8 mouse cellular contexts compared by ENCODE assay signal in the genomic region with DNA sequence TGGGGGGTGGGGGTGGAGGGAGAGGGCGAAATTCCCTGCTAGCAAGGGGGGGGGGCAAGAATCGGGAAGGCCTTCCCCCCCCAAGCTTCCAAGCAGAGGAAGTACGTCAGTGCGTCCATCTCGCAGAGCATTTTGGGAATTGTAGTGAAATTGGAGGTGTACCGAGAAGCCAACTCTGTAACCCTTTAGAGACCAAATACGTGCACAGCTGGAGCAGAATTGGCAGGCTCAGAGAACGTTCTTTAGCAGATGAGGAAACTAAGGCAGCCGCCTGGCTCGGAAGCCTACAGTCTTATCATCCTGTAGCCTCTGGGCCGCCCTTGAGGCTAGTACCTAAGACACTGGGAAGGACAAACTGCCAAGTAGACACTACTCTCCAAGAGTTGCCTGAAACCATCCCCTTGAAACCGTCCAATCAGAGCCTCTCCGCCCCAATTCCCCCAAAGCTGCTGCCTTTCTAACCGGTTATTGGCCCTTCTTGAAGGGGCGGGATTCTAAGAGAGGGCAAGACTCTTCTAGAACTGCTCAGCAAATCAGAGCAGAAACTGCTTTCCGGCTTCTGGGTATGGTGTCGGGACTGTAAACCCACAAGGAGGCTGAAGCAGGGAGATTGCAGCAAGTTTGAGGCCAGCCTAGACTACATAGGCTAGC. TPM values are rescaled to one million over a fixed set of nuclear protein-coding genes. Genes with fewer than 3 reads are reported as not detected.
A peak's percentile ranks its signal among the peaks of the same experiment; 100 is the strongest.
DNase-seq lines count a peak whose midpoint lies in the region; ATAC-seq and TF ChIP-seq lines count a peak whose summit lies in the region.

No protein-coding gene starts in this region.

- H3K4me2 ChIP-seq in CH12.LX (ENCODE audit: insufficient read depth, low read depth, poor library complexity, severe bottlenecking), result peak overlapping the region; percentile 64
- peak overlapping the region; percentile 75 for H3K4me2 ChIP-seq in heart, embryonic 11.5 days
- peak overlapping the region; percentile 64 for H3K4me2 ChIP-seq in kidney, embryonic 15.5 days
- H3K4me2 ChIP-seq in liver, embryonic 11.5 days, result peak overlapping the region; percentile 99
- H3K4me2 ChIP-seq in stomach, postnatal 0 days (replicated peaks; ENCODE audit: low read depth), result peak overlapping the region; percentile 76

- no peaks in the 10 kb centered on the region for H3K27me3 ChIP-seq in CH12.LX (replicated peaks)
- H3K27me3 ChIP-seq in heart, embryonic 11.5 days (ENCODE audit: control insufficient read depth, insufficient read depth, low read length), result no peaks in the 10 kb centered on the region
- no peaks in the 10 kb centered on the region for H3K27me3 ChIP-seq in kidney, embryonic 15.5 days
- H3K27me3 ChIP-seq in liver, embryonic 11.5 days (replicated peaks; ENCODE audit: control insufficient read depth, insufficient read depth, low read length), result no peaks in the 10 kb centered on the region
- H3K27me3 ChIP-seq in stomach, postnatal 0 days (ENCODE audit: control insufficient read depth, insufficient read depth, low read length), result no peaks in the 10 kb centered on the region

- H3K27ac ChIP-seq in CH12.LX (ENCODE audit: insufficient read depth, low read depth), result peak overlapping the region; percentile 46
- H3K27ac ChIP-seq in heart, embryonic 11.5 days (ENCODE audit: low read depth, low read length), result peak overlapping the region; percentile 66
- H3K27ac ChIP-seq in kidney, embryonic 15.5 days, result peak overlapping the region; percentile 84
- H3K27ac ChIP-seq in liver, embryonic 11.5 days (ENCODE audit: low read depth, low read length), result peak overlapping the region; percentile 86
- H3K27ac ChIP-seq in stomach, postnatal 0 days (replicated peaks), result peak overlapping the region; percentile 86

- peak overlapping the region; percentile 73 for H3K9ac ChIP-seq in CH12.LX (ENCODE audit: insufficient read depth, low read depth)
- peak overlapping the region; percentile 80 for H3K9ac ChIP-seq in heart, embryonic 11.5 days (ENCODE audit: low read depth, low read length)
- peak overlapping the region; percentile 48 for H3K9ac ChIP-seq in kidney, embryonic 15.5 days
- peak overlapping the region; percentile 56 for H3K9ac ChIP-seq in liver, embryonic 11.5 days (ENCODE audit: low read depth, low read length)
- peak overlapping the region; percentile 69 for H3K9ac ChIP-seq in stomach, postnatal 0 days (ENCODE audit: low read length)

- H3K4me3 ChIP-seq in CH12.LX (replicated peaks in 1 of 3; ENCODE audit: low read depth in 2 of 3, low read length in 2 of 3, poor library complexity in 1 of 3), result peak overlapping the region; percentile 40 to 62 (median 49)
- peak overlapping the region; percentile 38 for H3K4me3 ChIP-seq in heart, embryonic 11.5 days (ENCODE audit: low read depth, low read length)
- peak overlapping the region; percentile 38 for H3K4me3 ChIP-seq in kidney, embryonic 15.5 days (replicated peaks)
- peak overlapping the region; percentile 42 for H3K4me3 ChIP-seq in liver, embryonic 11.5 days (ENCODE audit: low read depth, low read length)
- peak overlapping the region; percentile 45 for H3K4me3 ChIP-seq in stomach, postnatal 0 days (ENCODE audit: low read depth, low read length)

- no peak for TF ChIP-seq RAD21 in CH12.LX (IDR thresholded peaks at IDR 0.05; ENCODE audit: low read depth, low read length)

- peaks cover 8 to 31% of the 10 kb centered on the region in 2 experiments for H3K36me3 ChIP-seq in CH12.LX (replicated peaks in 1 of 2; ENCODE audit: control insufficient read depth in 1 of 2, insufficient read depth in 1 of 2, low read length in 1 of 2)
- H3K36me3 ChIP-seq in heart, embryonic 11.5 days (ENCODE audit: control insufficient read depth, insufficient read depth, low read length), result peaks cover 10% of the 10 kb centered on the region; the same call in 1 of the 2 replicates
- H3K36me3 ChIP-seq in kidney, embryonic 15.5 days, result peaks cover 26% of the 10 kb centered on the region
- peaks cover 11% of the 10 kb centered on the region for H3K36me3 ChIP-seq in liver, embryonic 11.5 days (ENCODE audit: control insufficient read depth, insufficient read depth, low read length)
- H3K36me3 ChIP-seq in stomach, postnatal 0 days (ENCODE audit: control insufficient read depth, insufficient read depth, low read length), result no peaks in the 10 kb centered on the region

- TF ChIP-seq POLR2A in CH12.LX (IDR thresholded peaks at IDR 0.05; ENCODE audit: low read depth, low read length), result peak; percentile 82

- 3% methylated on average over 17 of the region's 17 CpGs for WGBS in heart, embryonic 11.5 days (ENCODE audit: insufficient replicate concordance)
- 2% methylated on average over 17 of the region's 17 CpGs for WGBS in kidney, embryonic 15.5 days
- WGBS in liver, embryonic 11.5 days, result under 1% methylated on average over 17 of the region's 17 CpGs
- WGBS in stomach, postnatal 0 days, result under 1% methylated on average over 17 of the region's 17 CpGs

- no peaks in the 10 kb centered on the region for H3K79me2 ChIP-seq in CH12.LX (replicated peaks; ENCODE audit: control insufficient read depth, extremely low read depth, insufficient read depth, poor library complexity, severe bottlenecking)

- H3K4me1 ChIP-seq in CH12.LX (ENCODE audit: control insufficient read depth in 1 of 2, insufficient read depth in 2 of 2), result peaks cover 7 to 56% of the 10 kb centered on the region in 2 experiments; a peak in 2 of 4 replicates
- H3K4me1 ChIP-seq in heart, embryonic 11.5 days (ENCODE audit: control insufficient read depth, insufficient read depth, low read length), result peaks cover 29% of the 10 kb centered on the region
- H3K4me1 ChIP-seq in kidney, embryonic 15.5 days, result peaks cover 70% of the 10 kb centered on the region
- peaks cover 45% of the 10 kb centered on the region for H3K4me1 ChIP-seq in liver, embryonic 11.5 days (replicated peaks; ENCODE audit: control insufficient read depth, insufficient read depth, low read length)
- peaks cover 10% of the 10 kb centered on the region for H3K4me1 ChIP-seq in stomach, postnatal 0 days (replicated peaks; ENCODE audit: control insufficient read depth, insufficient read depth)

- in situ Hi-C loops in CH12.LX (cut with MboI; ENCODE audit: low pct_ligation_motif_present, low pct_unique_long_range_greater_than_20kb, low sequenced_read_pairs), result no loop called here

- TF ChIP-seq CTCF in CH12.LX (conservative IDR thresholded peaks at IDR 0.05 in 1 of 2, IDR thresholded peaks at IDR 0.05 in 1 of 2; ENCODE audit: low read depth in 2 of 2, low read length in 2 of 2), result no peak
- TF ChIP-seq CTCF in stomach, postnatal 0 days (IDR thresholded peaks at IDR 0.05; ENCODE audit: low read depth), result no peak

- H3K9me3 ChIP-seq in CH12.LX (replicated peaks; ENCODE audit: low read length), result peaks cover 4% of the 10 kb centered on the region
- H3K9me3 ChIP-seq in heart, embryonic 11.5 days (replicated peaks; ENCODE audit: control insufficient read depth, low read length), result no peaks in the 10 kb centered on the region
- no peaks in the 10 kb centered on the region for H3K9me3 ChIP-seq in kidney, embryonic 15.5 days (replicated peaks)
- H3K9me3 ChIP-seq in liver, embryonic 11.5 days (ENCODE audit: control insufficient read depth, low read length), result no peaks in the 10 kb centered on the region
- no peaks in the 10 kb centered on the region for H3K9me3 ChIP-seq in stomach, postnatal 0 days (ENCODE audit: control insufficient read depth, low read length)

- 0 out of 2 replicates have a peak, but pooled peaks have one; percentile 20 for TF ChIP-seq EP300 in CH12.LX (IDR thresholded peaks at IDR 0.05; ENCODE audit: low read length)
- TF ChIP-seq EP300 in stomach, postnatal 0 days (optimal IDR thresholded peaks at IDR 0.05), result no peak

- DNase-seq in CH12.LX (ENCODE audit: extremely low read depth), result peak; percentile 96
- peak; percentile 87 for DNase-seq in brain, embryonic 18.5 days (ENCODE audit: low read depth, low spot score)
- DNase-seq in liver, embryonic 11.5 days (ENCODE audit: low spot score), result peak; percentile 82
- peak; percentile 79 for DNase-seq in naive thymus-derived CD4-positive, alpha-beta T cell, adult 2 months (ENCODE audit: low read depth)
- peak; percentile 84 for DNase-seq in stomach, postnatal 0 days (ENCODE audit: low spot score)

- ATAC-seq in erythroid progenitor cell, adult 5-6 weeks (replicated peaks; ENCODE audit: low FRiP score, poor library complexity, severe bottlenecking), result peak; percentile 75
- 0 out of 2 replicates have a peak, but pooled peaks have one; percentile 36 for ATAC-seq in heart, embryonic 11.5 days (replicated peaks; ENCODE audit: insufficient number of reproducible peaks, low FRiP score, low TSS enrichment)
- ATAC-seq in kidney, embryonic 15.5 days (replicated peaks; ENCODE audit: low FRiP score), result peak; percentile 37
- peak; percentile 64 for ATAC-seq in liver, embryonic 11.5 days (replicated peaks; ENCODE audit: low FRiP score)
- peak; percentile 51 for ATAC-seq in stomach, postnatal 0 days (ENCODE audit: low FRiP score, low TSS enrichment)

- dilution Hi-C loops in CH12.LX (cut with MboI; ENCODE audit: extremely low pct_ligation_motif_present, extremely low pct_unique_long_range_greater_than_20kb, low sequenced_read_pairs), result no loop called here

RNA-seq across cellular contexts. Expression of gene Irf2bp1, which starts 0.9 kb away (rescaled TPM):
- total RNA-seq in CH12.LX (2012; rRNA removed), result 11.8 and 12.8 TPM in 2 replicates
- total RNA-seq in CH12.LX (2014; rRNA removed), result 3.7 and 4.9 TPM in 2 replicates
- polyA plus RNA-seq in CH12.LX (2012; ENCODE audit: insufficient read length, low read depth), result 6.6 and 7.1 TPM in 2 replicates
- 4.6 and 6.1 TPM in 2 replicates for total RNA-seq in erythroid progenitor cell, adult 5-6 weeks (2015; ENCODE audit: low replicate concordance)
- total RNA-seq in erythroid progenitor cell, adult 5-6 weeks (2017; ENCODE audit: low replicate concordance), result 3.3 and 6.5 TPM in 2 replicates
- polyA plus RNA-seq in heart, embryonic 11.5 days (2014; fragmentation: Nextera tagmentation; extraction: Ambion mirVana), result 13.9 and 14.2 TPM in 2 replicates
- polyA plus RNA-seq in kidney, embryonic 15.5 days (2015; fragmentation: Nextera tagmentation; extraction: Ambion mirVana), result 21.4 and 24.1 TPM in 2 replicates
- polyA plus RNA-seq in liver, embryonic 11.5 days (2014; fragmentation: Nextera tagmentation; extraction: Ambion mirVana), result 23.3 and 24.9 TPM in 2 replicates
- 9.8 and 12.0 TPM in 2 replicates for polyA plus RNA-seq in stomach, postnatal 0 days (2015; fragmentation: Nextera tagmentation; extraction: Ambion mirVana)

RNA-seq across cellular contexts. Expression of gene Mypop, which starts 11.9 kb away (rescaled TPM):
- 2.5 and 2.8 TPM in 2 replicates for total RNA-seq in CH12.LX (2012; rRNA removed)
- 1.2 and 1.3 TPM in 2 replicates for total RNA-seq in CH12.LX (2014; rRNA removed)
- 4.1 and 4.7 TPM in 2 replicates for polyA plus RNA-seq in CH12.LX (2012; ENCODE audit: insufficient read length, low read depth)
- not detected in 2 replicates for total RNA-seq in erythroid progenitor cell, adult 5-6 weeks (2015; ENCODE audit: low replicate concordance)
- not detected in 2 replicates for total RNA-seq in erythroid progenitor cell, adult 5-6 weeks (2017; ENCODE audit: low replicate concordance)
- polyA plus RNA-seq in heart, embryonic 11.5 days (2014; fragmentation: Nextera tagmentation; extraction: Ambion mirVana), result 2.1 and 2.2 TPM in 2 replicates
- polyA plus RNA-seq in kidney, embryonic 15.5 days (2015; fragmentation: Nextera tagmentation; extraction: Ambion mirVana), result 3.5 and 3.9 TPM in 2 replicates
- 1.5 and 2.2 TPM in 2 replicates for polyA plus RNA-seq in liver, embryonic 11.5 days (2014; fragmentation: Nextera tagmentation; extraction: Ambion mirVana)
- 1.3 and 1.4 TPM in 2 replicates for polyA plus RNA-seq in stomach, postnatal 0 days (2015; fragmentation: Nextera tagmentation; extraction: Ambion mirVana)

RNA-seq across cellular contexts. Expression of gene Nanos2, which starts 15.8 kb away (rescaled TPM):
- not detected in 2 replicates for total RNA-seq in CH12.LX (2012; rRNA removed)
- total RNA-seq in CH12.LX (2014; rRNA removed), result not detected in 2 replicates
- not detected in 2 replicates for polyA plus RNA-seq in CH12.LX (2012; ENCODE audit: insufficient read length, low read depth)
- not detected in 2 replicates for total RNA-seq in erythroid progenitor cell, adult 5-6 weeks (2015; ENCODE audit: low replicate concordance)
- not detected in 2 replicates for total RNA-seq in erythroid progenitor cell, adult 5-6 weeks (2017; ENCODE audit: low replicate concordance)
- not detected in 2 replicates for polyA plus RNA-seq in heart, embryonic 11.5 days (2014; fragmentation: Nextera tagmentation; extraction: Ambion mirVana)
- polyA plus RNA-seq in kidney, embryonic 15.5 days (2015; fragmentation: Nextera tagmentation; extraction: Ambion mirVana), result not detected in 2 replicates
- polyA plus RNA-seq in liver, embryonic 11.5 days (2014; fragmentation: Nextera tagmentation; extraction: Ambion mirVana), result not detected in 2 replicates
- polyA plus RNA-seq in stomach, postnatal 0 days (2015; fragmentation: Nextera tagmentation; extraction: Ambion mirVana), result not detected in 2 replicates

RNA-seq across cellular contexts. Expression of gene Foxa3, which starts 20.4 kb away (rescaled TPM):
- total RNA-seq in CH12.LX (2012; rRNA removed) (0.08 TPM in 1 of 2 replicates, not detected in the other), CH12.LX (2014; rRNA removed) (not detected in 2 replicates)
- polyA plus RNA-seq in CH12.LX (2012; ENCODE audit: insufficient read length, low read depth), result not detected in 2 replicates
- total RNA-seq in erythroid progenitor cell, adult 5-6 weeks (2015; ENCODE audit: low replicate concordance), result not detected in 2 replicates
- total RNA-seq in erythroid progenitor cell, adult 5-6 weeks (2017; ENCODE audit: low replicate concordance), result not detected in 2 replicates
- polyA plus RNA-seq in heart, embryonic 11.5 days (2014; fragmentation: Nextera tagmentation; extraction: Ambion mirVana), result 0.59 TPM in 1 of 2 replicates, not detected in the other
- polyA plus RNA-seq in kidney, embryonic 15.5 days (2015; fragmentation: Nextera tagmentation; extraction: Ambion mirVana), result 1.2 and 1.3 TPM in 2 replicates
- polyA plus RNA-seq in liver, embryonic 11.5 days (2014; fragmentation: Nextera tagmentation; extraction: Ambion mirVana), result 29.7 and 32.0 TPM in 2 replicates
- polyA plus RNA-seq in stomach, postnatal 0 days (2015; fragmentation: Nextera tagmentation; extraction: Ambion mirVana), result 39.2 and 46.0 TPM in 2 replicates

RNA-seq across cellular contexts. Expression of gene Sympk, which starts 21.2 kb away (rescaled TPM):
- total RNA-seq in CH12.LX (2012; rRNA removed) (129 and 141 TPM in 2 replicates), CH12.LX (2014; rRNA removed) (42.0 and 43.7 TPM in 2 replicates)
- 97.4 and 111 TPM in 2 replicates for polyA plus RNA-seq in CH12.LX (2012; ENCODE audit: insufficient read length, low read depth)
- total RNA-seq in erythroid progenitor cell, adult 5-6 weeks (2015; ENCODE audit: low replicate concordance), result 42.8 and 51.5 TPM in 2 replicates
- total RNA-seq in erythroid progenitor cell, adult 5-6 weeks (2017; ENCODE audit: low replicate concordance), result 37.7 and 52.8 TPM in 2 replicates
- polyA plus RNA-seq in heart, embryonic 11.5 days (2014; fragmentation: Nextera tagmentation; extraction: Ambion mirVana), result 17.6 and 21.4 TPM in 2 replicates
- polyA plus RNA-seq in kidney, embryonic 15.5 days (2015; fragmentation: Nextera tagmentation; extraction: Ambion mirVana), result 34.3 and 38.4 TPM in 2 replicates
- 26.3 and 28.4 TPM in 2 replicates for polyA plus RNA-seq in liver, embryonic 11.5 days (2014; fragmentation: Nextera tagmentation; extraction: Ambion mirVana)
- polyA plus RNA-seq in stomach, postnatal 0 days (2015; fragmentation: Nextera tagmentation; extraction: Ambion mirVana), result 9.1 and 9.6 TPM in 2 replicates

Comparison
In these comparisons a context has a peak if more than half of its experiments do, and no peak if none do; other contexts are left out.
1. Peak in every context shown above with its lines: DNase-seq, ATAC-seq, H3K4me3 ChIP-seq and H3K27ac ChIP-seq.